Mouse (Mus musculus) ovary, postnatal 10 days (tissue): ENCODE measurements around the gene Med11.
"Not testable (repeated sequence)": the region's sequence is repeated elsewhere in the genome, so short reads cannot be mapped to it uniquely, and the experiment has no call there.

ENCODE experiments used
- DNase-seq: peaks from one replicate; pipeline ENCODE4 v3.0.0; 2022; ENCODE audit warnings: low spot score

Gene Med11

DNA sequence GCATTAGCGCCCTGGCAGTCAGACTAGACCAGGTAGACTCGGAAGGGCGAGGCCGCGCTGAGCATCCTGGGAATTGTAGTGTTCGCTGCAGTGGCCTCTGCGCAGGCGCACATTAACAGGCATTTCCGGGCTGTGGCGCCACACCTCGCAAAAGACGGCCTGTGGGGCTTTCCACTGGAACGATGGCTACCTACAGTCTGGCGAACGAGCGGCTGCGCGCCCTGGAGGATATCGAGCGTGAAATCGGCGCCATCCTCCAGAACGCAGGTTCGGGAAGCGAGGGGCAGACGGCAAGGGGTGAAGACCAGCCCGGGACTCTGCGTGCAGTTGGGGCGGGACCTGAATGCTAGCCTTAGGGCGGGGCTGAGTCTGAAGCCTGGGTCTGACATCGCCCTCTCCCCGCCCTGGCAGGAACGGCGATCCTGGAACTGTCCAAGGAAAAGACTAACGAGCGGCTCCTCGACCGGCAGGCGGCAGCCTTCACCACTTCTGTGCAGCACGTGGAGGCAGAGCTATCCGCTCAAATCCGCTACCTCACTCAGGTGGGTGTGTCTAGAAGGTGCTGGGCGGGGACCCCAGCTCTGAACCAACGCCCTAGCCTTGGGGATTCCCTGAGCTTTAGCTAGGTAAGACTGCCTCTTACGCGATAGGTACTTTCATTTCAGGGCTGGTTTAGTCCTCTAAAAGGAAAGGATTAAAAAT lies at the start of gene Med11:
Gene Med11 (plus strand): TSS at position 123 of the 702 bp plus-strand sequence.
- DNase-seq, result peak; percentile 93

DNA sequence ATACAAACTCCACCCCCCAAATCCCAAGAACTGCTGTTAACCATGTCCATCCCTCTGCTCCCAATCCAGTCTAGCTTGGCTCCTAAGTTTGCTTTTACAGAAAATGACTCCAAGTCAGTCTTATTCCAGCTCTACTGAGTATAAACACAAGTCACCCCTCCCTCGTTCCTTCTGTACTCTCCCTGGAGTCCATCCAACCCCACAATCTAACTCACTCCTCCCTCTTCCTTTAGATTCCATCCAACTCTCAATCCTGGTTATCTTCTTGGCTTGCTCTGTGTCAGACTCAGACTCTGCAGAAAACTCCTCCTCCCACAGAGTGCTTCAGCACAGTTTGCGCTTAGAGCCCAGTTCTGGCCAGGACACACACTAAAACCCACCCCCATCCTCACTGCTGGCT lies 48.1 kb upstream of the Med11 start:
- no peak for DNase-seq

DNA sequence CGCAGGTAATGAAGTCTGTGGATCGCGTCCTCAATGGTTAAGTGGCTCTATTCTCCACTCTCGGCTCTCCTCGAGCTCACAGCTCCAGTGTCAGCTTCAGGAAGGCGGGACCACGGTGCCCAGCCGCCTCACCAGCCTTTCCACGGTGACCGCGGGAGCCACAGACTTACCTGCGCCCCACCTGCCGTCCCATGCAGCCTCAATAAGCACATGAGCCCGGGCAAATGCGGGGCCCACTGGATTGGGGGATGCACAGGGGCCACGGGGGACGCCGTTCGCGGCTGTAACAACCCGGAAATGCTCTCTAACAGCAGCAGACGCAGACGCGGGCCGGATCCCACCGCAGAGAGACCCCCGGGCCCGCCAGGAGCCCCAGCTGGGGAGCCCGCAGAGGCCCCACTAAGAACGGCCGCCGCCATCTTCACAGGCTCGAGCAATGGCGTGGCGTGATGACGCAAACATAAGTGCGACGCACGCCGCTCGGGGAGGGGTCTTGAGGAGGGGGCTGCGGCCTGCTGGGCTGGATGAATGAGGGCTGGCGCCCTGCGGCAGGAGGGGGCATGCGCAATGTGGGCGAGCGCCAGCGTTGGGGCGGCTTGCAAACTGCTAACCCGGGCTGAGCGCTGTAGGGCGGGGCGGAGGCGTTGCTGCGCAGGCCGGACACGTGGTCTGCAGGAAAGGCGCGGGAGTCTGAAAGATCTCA lies 42.0 kb upstream of the Med11 start, which contains the start of gene Pelp1:
Gene Pelp1 (minus strand): TSS at position 438 of the 703 bp plus-strand sequence.
- peak; percentile 88 for DNase-seq

- no peak for DNase-seq
Measured at GRCm38 (mm10) chr11:70410297-70410643, 41.4 kb upstream of the Med11 start.

DNA sequence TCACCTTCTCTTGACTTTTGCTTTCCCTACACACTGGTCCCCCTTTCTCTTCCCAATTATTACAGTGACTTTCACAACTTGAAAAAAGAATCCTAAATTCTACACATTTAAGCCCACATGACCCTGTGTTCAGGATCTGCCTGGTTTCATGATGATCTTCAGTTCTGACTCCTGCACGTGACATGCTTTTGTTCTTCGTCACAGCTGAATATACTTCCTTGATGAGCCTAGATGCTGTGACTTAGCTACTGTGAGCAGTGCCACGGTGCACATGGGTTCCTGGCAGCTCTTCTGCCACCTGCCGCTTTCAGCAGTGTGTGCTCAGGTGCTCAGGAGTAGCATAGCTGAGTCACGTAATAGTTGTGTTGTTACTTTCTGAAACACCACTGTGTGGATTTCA lies 39.1 kb upstream of the Med11 start:
- DNase-seq, result no peak

DNA sequence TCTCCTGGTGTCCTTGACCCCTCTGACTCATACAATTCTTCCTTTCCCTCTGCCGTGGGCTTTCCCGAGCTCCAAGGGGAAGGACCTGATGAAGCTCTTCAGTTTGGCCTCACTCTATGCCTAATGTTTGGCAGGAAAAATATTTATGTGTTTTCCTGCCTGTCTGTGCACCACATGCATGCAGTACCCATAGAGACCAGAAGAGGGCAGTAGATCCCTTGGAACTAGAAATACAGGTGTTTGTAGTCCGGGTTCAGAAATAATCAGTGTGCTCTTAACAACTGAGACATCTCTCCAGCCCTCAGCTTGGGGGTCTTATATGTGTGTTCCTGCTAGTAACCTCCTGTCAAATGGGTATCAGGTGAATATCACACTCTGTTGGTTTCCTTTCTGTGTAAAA lies 37.8 kb upstream of the Med11 start:
- DNase-seq, result peak; percentile 42

- no peak for DNase-seq
Measured at GRCm38 (mm10) chr11:70418199-70418598, 33.5 kb upstream of the Med11 start.

- DNase-seq, result no peak
Measured at GRCm38 (mm10) chr11:70419486-70419885, 32.2 kb upstream of the Med11 start.

GRCm38 (mm10) chr11:70426598-70426997 lies 25.1 kb upstream of the Med11 start:
- DNase-seq, result not testable (repeated sequence)

- DNase-seq, result no peak
Measured at GRCm38 (mm10) chr11:70431574-70431973, 20.1 kb upstream of the Med11 start.

- DNase-seq, result peak; percentile 93
Measured at GRCm38 (mm10) chr11:70432048-70432894, 19.4 kb upstream of the Med11 start, which contains the start of gene Arrb2. TSS of gene Arrb2 (plus strand) at chr11:70432635.

DNA sequence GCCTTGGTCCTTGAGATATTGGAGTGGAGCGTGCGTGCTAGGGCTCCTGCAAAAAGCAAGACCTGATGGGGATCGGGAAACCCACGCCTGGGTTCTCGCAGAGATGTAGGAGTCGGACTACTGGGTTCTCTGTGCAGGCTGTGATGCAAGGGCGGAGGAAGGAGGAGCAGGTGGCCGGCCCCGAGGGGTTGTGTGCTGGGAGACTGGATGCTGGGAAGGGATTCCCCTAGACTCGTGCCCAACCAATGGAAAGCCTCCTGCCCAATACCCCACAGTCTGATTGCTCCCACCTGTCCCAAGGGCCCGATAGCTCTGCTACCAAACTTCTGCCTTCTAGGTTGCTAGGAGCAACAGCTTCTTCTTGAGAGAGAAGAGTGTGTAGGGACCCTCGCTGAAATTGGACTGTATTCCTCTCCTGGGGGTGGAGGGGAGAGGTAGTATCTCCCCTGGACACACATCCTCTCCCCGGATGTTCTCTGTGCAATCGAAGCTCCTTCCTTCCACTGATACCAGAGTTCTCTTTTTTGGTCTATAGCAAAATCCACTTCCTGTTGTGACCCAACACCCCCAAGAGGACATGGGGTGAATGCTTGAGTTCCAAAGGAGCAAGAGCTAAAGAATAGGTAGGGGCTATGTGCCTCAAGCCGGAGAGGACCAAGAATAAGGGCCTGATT lies 18.7 kb upstream of the Med11 start:
- no peak for DNase-seq

- no peak for DNase-seq
Measured at GRCm38 (mm10) chr11:70433569-70433943, 18.2 kb upstream of the Med11 start.

GRCm38 (mm10) chr11:70433951-70434350 lies 17.8 kb upstream of the Med11 start:
- DNase-seq, result no peak

- DNase-seq, result no peak
Measured at GRCm38 (mm10) chr11:70435476-70435875, 16.2 kb upstream of the Med11 start.

DNA sequence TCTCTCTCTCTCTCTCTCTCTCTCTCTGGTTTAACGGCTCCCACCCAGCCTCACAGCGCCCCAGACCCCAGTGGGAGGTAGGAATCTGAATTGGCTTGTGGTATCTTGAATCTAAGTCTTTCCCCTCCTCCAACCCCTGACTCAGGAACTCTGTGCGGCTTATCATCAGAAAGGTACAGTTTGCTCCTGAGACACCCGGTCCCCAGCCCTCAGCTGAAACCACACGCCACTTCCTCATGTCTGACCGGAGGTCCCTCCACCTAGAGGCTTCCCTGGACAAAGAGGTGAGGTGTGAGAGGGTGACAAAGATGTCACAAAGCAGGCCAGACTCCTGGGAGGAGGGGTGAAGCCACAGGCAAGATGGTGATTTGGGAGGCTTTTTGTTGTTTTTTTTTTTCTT lies 14.3 kb upstream of the Med11 start:
- DNase-seq, result no peak

DNA sequence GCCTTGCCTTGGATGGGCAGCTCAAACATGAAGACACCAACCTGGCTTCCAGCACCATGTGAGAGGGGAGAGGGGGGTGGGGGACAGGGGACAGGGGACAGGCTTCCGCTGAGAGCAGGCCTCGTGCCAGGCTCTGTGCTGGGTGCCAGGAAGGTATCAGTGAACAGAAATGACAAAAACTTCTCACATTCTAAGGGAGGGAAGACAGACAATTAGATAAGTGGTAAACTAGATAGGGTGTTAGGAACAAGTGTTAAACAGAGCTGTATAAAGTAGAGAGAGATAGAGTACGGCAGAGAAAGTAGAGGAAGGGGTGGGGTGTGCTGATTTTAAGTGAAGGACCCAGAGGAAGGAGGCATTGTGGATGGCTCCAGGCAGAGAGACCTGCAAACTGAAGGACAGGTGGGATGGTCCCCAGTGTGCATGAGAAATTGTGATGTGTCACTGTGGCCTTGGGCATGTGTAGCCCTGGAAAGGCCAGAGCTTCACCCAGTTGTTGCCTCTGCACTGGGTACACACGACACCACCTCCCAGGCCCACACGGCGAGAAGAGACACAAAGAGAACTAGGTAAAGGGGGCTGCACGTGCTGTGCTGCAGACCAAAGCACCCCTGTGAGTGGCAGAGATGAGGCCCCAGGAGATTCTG lies 12.9 kb upstream of the Med11 start:
- DNase-seq, result no peak

DNA sequence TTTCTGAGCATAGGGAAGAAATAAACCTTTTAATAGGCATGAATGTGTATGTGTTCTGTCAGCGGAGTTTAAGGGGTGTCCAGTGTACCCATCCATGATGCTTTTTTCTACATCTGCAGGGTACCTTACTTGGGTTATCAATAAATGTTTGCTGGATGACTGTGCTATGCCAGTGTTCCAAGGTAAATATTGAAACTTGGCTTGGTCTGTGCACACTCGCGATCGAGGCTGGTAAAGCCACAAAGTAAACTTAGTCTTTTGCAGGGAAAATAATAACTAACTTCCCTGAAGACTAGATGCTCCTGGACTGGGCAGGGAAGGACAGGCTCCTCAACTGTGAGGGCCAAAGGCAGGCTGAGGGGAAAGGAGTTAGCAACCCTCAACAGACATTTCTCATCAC lies 11.1 kb upstream of the Med11 start:
- no peak for DNase-seq

GRCm38 (mm10) chr11:70441882-70442281 lies 9.8 kb upstream of the Med11 start:
- DNase-seq, result no peak

GRCm38 (mm10) chr11:70443964-70444363 lies 7.8 kb upstream of the Med11 start:
- no peak for DNase-seq

- DNase-seq, result no peak
Measured at GRCm38 (mm10) chr11:70444667-70445066, 7.1 kb upstream of the Med11 start.

DNA sequence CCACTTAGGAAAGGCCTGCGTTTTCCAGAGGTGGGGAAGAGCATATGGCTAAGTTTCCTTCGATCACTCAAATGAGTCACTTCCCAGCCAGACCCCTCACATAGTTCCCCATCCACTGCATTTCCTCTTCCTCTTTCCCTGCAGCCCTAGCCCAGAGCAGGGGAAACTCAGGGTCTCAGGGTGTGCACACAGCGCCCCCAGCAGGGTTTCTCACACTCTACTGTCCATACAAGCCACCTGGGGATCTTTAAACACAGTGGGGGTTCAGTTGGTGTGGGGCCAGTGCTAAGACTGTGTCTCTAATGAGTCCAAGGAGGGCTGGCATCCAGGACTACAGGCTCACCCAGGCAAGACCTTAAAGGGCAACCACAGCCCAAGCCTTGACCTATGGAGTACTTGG lies 5.0 kb upstream of the Med11 start:
- DNase-seq, result no peak
